Mouse (Mus musculus) heart, adult 8-10 months (tissue): Measurements from ENCODE around the gene Dclk1. TPM values are rescaled to one million over a fixed set of nuclear protein-coding genes. Genes with fewer than 3 reads are reported as not detected.

Experiments
- DNase-seq: peaks from one replicate; pipeline ENCODE4 v3.0.0; 2022; ENCODE audit warnings: low spot score
- total RNA-seq, 4 experiments: library from RNA; stranded (reverse); gene quantifications; 2 replicates each; pipeline ENCODE4 v1.2.4; 2022

Dclk1 gene
- total RNA-seq, 4 experiments from 2014 or later = 2.4 to 4.7 (median 3.6) TPM

DNA sequence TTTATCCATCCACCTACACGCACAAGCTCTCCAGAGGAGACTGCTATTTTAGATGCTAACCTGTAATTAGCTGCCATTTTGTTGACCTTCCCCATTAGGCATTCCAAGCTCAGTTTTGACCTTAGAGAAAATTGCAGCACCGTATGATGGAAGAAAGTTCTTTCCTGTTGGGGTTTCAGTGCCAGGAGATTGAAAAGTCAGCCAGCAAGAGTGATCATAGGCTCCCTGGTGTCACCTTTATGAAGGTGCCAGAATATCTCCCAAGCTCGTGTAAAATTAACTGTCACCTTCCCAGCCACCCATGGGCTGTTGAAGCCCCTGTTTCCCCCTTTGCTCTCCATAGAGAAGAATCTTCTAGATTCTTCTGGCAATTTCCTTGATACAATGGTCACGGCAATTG lies 297.2 kb downstream of the Dclk1 start:
- no peak for DNase-seq

DNA sequence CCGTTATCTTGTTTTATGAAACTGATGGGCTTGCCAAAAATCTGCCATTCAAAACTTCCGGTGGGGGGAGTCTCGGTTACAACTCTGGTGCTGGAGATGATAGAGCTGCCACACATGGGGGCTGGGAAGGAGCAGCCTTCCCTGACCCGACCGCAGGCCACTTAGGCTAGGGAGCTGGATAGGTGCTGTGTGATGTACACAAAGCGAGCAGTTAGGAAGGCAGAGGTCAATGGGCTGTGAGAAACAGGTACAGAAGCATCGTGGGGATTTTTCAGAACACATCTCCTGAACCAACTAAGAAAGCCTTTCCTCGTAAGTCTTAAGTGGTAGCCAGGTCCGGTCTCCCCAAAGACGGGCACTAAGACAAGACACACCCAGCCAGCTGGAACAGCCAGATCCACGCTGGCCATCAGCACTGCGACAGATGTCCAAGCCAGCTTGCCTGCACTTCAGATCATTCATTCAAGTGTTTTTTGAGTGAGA lies 297.7 kb downstream of the Dclk1 start:
- peak; percentile 13 for DNase-seq

DNA sequence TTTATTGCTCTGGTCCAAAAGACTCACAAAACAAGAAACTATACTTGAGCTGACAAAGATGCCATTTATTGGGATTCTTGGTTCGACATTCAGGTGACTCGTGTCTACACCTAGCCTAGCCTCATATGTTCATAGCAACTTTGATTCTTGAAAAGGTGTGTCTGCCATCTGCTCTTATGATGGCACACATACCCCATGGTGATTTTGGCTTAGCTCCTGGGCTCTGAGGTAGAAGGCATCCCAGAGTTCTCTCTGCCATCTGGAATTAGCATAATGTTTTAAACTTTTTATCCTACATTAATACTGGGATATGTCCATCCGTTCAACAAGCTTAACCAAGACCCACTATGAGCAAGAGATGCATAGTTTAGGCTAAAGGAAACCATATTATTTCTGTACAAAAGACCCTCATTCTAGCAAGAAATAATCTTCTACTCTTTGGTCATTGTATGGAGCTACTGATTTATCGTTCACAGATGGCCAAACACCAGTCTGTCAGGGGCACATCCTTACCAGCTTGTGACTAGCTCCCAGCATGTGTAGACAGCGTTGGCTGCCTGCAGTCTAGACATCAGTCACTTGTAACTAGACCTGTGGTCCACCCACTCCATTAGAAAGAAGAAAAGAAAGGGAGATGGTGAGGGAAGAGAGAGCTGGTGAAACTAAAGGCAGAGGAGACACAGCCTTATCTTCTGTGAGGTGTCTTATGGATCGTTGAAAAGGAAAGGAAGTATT lies 298.4 kb downstream of the Dclk1 start:
- no peak for DNase-seq

DNA sequence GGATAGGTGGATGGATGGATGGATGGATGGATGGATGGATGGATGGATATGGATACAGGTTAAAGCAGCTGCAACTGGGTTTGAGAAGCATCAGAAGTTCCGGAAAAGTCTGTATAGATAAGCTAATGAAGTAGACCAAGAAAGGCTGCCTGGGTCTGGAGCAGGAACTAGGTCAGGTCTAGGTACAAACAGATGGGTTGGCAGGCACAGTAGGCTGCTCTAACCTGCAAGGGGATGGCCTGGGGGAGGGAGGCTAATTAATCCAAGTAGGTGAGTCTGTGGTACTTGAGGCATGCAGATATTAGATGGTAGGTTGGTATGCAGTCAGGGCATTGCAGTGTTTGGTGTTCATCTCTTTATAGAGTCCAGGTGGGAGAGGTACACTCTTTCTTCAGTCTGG lies 299.6 kb downstream of the Dclk1 start:
- DNase-seq = no peak

DNA sequence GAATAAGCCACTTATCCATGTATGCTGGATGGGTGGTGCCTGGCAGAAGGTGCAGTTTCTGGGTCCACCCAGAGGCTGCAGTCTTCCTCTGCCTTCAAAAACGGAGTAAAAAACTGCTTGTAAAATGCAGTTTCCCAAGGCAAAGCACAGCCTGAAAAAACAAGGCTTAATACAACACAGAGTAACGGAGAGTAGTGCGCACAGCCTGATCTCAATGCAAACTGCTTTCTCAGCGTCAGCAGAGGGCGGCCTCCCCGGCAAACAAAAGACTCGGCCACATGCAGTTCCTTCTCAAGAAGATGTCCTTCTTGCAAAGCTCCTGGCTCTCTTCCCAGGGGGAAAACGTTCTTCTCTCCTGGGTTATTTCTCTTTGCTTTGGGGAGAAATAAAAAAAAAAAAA lies 300.1 kb downstream of the Dclk1 start:
- peak; percentile 25 for DNase-seq

DNA sequence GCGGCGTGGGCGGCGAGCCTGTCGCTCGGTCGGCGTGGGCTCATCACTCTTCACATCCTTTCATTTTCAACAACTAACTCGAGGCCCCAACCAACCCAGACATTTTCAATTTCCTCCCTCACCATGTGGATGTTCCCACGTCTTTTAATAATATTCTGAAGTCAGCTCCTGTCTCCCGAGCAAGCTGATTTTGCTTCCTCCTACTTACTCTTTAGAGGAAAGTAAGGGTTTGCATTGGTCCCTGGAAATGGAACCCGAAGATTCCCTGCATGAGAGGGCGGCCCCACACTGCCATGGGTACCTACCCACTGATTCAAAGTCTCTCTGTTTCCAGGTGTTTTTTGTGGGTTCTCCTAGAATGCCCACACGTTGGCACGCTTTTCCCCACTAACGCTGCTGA lies 300.8 kb downstream of the Dclk1 start:
- no peak for DNase-seq

DNA sequence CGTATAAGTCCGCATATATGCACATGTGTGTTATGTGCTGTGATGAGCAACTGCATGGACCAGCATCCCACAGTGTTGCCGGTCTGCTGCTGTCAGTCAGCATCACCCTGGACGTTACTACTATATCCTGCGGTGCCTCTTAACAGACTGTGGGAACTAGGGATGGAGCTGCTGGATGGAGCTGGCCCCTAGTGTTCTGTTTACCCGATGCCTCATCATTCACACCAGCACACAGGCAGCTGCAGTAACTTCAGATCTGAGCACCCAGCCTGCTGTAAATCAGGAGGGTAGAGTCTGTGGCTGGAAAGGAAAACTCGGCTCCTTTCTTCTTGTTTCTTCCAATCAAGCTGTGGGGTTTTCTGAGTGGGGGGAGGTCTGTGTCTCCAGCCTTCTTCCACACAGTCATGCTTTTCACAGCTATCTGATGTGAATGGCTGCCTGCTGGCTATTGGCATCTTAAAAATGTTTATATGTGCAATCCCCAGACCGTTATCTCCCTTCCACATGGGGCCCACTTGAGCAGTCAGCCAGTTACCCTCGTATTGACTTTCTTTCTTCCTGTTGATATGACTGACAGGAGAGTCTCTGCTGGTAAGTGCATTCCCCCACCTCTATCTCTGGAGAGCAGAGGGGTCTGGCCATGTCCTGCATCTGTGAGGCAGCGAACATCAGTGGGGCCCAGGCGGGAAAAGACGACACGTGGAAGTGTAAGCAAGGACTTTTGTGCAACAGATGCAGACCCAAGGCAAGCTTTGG lies 301.9 kb downstream of the Dclk1 start:
- no peak for DNase-seq

DNA sequence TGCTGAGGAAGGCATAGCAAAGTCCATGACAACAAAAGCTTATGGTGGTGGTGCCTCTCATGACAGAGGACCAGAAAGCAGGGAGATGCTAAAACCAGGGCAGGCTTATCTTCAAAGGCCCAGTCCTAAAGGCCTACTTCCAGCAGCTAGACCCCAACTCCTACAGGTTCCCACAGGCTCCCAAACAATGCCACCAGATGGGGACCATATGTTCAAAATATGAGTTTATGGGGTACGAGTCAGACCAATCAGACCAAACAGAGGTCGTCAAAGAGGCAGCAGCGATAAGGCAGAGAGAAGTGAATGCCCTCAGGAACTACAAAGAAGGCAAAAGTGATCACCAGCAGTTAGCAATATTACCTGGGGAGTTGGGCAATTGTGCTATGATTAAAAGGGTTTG lies 303.1 kb downstream of the Dclk1 start:
- DNase-seq = no peak

DNA sequence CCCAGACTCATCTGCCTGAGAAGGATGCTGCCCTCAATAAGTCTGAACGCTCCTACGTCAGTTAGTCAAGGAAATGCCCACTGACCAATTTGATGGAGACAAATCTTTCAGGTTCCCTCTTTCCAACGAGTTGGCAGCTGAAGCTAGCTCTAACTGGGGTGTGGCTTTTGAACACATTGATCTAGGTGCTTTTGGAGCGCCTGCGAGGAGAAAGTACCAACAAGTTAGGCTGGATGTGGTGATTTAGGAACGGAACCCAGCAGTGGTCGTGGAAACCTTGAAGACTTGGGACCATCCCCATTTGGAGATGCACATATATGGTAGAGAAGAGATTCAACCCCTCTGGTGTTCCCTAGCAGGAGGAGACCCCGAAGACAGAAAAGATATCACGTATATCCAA lies 303.8 kb downstream of the Dclk1 start:
- no peak for DNase-seq

DNA sequence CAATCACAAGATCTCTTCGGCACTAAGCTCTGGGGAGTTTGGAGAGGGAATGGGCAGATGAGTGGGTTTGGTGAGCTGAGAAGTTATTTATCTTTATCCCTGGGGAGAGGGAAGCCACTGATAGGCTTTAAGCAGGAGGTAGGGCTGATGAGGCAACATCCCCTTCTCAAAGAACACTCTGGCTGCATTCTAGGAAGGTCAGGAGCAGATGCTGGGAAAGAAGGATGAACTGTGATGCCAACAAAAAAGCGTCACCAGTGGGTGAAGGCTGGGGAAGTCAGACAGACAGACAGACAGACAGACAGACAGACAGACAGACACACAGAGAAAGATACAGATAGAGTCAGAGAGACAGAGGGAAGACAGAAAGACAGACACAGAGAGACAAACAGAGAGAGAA lies 304.9 kb downstream of the Dclk1 start:
- no peak for DNase-seq

DNA sequence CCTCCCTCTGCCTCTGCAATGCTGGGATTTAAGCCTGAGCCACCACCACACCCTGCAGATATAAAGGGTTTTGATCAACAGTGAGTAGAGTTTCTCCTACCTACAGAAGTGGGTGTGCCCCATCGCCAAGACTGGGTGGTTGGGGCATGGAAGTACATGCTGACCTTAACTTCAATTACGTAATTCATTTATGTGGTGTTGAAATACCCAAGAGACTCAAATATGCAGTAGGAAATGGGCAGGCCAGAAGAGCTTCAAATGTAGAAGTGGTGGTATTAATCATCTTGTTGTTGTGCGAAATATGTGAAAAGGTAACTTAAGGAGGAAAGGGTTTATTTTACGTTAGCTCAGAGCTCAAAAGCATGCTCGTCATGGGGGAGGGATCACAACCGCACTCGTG lies 307.2 kb downstream of the Dclk1 start:
- no peak for DNase-seq

DNA sequence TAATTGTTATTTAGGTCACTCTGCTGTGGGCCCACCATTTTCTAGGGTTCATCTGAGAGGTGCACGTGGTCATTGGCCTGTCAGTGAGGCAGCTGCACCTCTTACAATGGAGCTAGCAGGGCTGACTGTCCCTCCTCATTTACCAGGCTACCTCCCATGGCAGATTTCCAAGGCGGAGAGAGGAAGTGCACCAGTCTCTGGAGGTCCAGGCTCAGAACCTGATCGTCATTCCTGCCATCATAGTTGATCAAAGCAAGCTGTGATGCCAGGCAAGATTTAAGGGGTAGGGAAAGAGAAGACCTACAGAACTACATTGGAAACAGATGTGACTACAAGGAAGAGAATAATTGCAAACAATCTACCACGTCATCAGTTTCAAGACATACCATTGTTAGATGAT lies 308.8 kb downstream of the Dclk1 start:
- DNase-seq = no peak

DNA sequence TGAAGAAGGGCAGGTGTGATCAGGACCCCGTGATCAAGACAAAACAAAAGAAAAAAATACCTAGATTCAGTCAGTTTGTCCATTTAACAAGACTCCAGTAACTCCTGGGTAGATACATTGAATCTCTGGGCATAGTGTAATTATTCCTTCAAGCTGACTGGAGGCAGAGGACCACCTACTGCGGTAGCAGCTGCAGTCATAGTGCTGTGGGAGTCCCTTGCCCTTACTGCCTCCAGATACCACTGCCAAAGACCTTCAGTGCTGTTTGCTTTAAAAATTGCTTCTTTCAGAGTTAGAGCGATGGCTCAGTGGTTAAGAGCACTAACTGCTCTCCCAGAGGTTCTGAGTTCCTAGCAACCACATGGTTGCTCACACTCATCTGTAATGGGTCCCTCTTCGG lies 309.7 kb downstream of the Dclk1 start:
- no peak for DNase-seq

DNA sequence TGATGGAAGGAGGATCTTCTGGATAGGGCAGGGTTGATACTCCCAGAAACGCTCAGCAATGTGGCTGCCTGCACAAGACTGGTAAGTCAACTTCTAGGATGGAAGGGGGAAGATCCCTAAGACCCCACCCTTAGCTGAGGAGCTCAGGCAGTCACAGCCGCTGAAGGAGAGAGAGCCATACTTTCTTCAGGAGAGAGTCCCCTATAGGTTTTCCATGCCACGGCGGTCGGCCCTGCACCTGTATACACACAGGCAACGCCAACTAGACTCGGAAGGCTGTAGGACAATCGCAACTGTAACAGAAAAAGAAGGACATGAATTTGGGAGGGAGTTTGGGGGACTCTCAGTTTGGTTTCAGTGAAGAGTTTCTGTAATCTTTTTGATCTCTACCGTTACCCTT lies 310.9 kb downstream of the Dclk1 start:
- DNase-seq = no peak

DNA sequence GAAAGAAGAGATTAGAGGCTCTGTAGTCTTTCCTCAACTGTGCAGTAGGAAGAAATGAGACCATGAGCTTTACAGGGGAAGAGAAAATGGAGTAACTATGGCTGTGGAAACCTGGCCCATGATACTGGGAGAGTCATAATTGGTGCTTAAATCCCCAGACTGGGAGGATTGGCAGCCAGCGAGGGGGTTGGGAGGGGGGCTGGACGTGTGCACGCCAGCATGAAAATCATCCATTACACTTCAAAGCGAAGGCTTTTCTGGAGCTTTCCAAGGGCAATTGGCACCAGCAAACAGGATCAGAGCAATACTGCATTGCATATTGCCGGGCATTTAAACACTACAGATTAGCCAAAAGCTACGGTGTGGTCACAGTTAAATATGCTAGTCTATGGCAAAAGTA lies 313.7 kb downstream of the Dclk1 start:
- no peak for DNase-seq

DNA sequence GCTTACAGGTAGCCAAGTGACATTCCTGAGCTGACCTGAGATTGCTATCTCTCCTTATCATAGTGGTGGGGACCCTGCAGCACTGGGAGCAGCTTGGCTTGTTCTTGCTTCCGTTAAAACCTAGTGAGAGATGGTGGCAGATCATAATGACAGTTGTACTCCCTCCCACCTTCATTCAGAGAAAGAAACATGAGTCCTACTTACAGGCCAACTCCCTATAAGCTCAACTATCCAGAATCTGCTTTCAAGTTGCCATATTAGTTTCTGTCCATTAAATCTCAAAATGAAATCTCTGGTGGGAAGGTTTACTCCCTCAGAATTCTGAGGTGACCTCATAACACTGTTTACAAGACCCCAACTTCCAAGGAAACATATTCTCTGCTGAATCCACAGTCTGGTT lies 316.4 kb downstream of the Dclk1 start:
- no peak for DNase-seq

DNA sequence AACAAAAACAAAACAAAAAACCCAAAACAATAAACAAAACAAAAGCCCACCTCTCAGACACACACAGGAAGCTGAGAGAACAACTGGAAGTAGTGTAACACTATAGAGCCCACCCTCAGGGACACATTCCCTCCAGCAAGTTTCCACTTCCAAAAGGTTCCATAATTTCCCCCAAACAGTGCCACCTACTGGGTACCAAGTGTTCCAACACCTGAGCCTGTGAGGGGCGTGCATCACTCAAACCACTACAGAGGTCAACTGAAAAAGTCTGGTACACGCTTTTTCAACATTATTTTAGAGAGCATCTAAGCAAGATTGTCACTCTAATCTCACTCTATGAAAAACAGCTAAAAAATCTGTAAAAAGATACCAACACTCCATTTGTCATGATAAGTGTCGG lies 325.3 kb downstream of the Dclk1 start:
- DNase-seq = no peak

DNA sequence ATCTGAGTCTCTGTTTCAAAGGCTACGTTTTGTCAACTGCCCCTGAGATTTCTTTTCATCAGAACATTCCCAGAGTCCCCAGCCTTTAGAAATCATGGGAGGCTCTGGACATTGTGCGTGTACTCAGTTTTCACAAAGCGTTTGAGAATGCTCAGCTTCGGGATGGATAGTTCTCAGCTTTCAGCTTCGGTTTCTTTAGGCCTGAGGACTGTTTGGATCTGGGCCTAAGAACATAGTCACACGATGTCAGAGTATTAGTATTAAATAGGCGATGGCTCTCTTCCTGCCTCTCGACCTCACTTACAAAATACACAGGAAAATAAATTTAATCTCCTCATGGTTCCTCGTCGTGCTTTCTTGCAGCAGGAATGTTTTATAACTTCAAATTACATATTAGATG lies 327.4 kb downstream of the Dclk1 start:
- no peak for DNase-seq

DNA sequence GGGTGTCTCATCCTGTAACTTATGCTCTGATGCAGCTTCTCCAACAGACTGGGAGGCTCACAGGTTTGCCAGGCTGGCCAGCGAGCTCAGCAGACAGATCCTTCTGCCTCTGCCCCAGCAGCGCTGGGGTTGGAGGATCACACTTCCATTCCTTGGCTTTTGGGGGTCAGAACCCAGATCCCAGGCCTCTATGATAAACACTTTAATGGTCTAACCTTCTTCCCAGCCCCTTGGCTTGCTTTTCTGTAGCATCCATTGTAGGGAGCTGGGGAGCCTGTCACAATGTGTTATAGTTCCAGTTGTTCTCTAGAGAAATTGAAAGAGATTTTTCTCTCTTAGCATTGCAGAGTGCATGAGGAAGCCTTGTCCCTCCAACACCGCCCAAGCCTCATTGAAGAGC lies 328.9 kb downstream of the Dclk1 start:
- no peak for DNase-seq

DNA sequence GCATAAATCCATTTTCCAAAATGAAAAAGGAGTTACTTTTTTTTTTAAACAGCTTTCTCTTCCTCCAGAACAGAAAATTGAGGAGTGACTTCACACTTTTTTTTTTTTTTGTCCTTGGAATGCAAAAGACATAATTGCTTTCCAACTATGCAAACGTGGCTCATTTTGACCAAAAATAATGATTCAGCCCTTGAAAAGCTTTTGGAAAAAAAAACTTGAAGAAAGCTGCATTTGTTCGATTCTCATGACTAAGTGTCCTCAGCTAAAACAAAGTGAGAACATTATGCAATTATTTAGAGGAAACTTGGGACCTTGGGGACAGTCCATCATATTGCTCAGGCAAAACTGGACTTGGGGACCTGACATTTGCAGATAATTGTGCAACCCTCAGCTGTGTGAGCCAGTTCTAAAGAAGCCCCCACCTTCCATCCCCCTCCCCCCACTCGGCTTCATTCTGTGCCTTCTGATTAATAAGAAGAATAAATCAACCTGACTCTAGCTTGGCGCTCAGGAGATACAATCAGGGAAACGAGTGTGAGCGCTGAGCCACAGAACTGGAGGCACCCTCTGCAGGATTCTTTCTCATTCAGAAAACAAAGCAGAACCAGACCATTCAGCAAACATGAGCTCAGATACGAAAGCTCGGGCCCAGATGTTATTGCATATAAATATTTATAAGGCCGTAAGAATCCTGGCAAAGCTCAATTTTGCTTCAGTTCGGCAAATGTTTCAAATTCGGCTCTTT lies 329.6 kb downstream of the Dclk1 start:
- DNase-seq = peak; percentile 44

DNA sequence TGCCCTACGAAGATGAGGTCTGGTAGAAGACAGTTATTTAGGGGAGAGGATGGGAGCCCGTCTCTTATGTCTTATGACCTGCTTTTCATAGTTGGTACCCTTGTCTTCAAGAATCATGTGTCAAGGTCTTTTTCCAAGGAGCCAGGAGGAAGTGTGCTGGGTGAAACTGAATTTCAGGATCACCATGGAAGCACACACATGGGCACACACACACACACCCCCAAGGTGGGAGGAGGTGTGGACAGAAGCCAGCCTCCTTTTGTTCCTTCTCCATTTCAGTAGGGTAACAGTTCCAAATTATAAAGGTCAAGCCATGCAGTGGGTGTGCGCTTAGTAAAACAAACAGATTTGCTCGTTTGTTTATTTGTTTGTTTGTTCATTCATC lies 330.1 kb downstream of the Dclk1 start:
- no peak for DNase-seq

DNA sequence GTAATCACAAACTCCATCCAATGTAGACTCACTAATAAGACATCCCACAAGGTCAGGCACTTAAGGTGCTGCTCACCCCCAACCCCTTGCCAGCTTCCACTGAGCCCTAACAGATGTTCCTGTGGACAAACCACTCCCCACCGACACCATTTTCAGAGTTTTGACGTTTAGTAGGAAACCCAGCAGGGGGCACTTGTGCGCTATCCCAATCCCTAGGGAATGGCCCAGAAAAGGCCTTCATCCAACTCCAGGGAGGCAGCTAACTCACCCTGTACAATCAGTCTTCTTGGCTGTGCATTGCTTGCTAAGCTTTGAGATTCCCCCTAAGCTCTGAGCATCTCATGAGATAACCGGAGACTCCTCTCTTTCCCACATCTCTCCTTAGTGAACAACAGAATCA lies 331.8 kb downstream of the Dclk1 start:
- DNase-seq = no peak
